Mouse (Mus musculus) kidney, adult 2 months (tissue): ENCODE measurements at regions not wholly inside any gene's neighbourhood (a gene's known extent, or its start where the extent isn't known, plus 50 kb on each side); places are given as distances from the start of the nearest gene placed in this dataset.

Experiments
- CTCF ChIP-seq: fragments of 200-500 bp; conservative IDR thresholded peaks from 2 replicates; pipeline ENCODE4 v1.5.1; 2011; ENCODE audit warnings: low read depth, mild to moderate bottlenecking, control low read depth, low read length, moderate library complexity, mixed read lengths; ENCODE audit not compliant: insufficient read depth, insufficient read length
- POLR2A ChIP-seq: fragments of 200-500 bp; IDR thresholded peaks from one replicate; pipeline ENCODE4 v1.6.1; 2011; ENCODE audit warnings: low read depth, low read length, control low read depth

DNA sequence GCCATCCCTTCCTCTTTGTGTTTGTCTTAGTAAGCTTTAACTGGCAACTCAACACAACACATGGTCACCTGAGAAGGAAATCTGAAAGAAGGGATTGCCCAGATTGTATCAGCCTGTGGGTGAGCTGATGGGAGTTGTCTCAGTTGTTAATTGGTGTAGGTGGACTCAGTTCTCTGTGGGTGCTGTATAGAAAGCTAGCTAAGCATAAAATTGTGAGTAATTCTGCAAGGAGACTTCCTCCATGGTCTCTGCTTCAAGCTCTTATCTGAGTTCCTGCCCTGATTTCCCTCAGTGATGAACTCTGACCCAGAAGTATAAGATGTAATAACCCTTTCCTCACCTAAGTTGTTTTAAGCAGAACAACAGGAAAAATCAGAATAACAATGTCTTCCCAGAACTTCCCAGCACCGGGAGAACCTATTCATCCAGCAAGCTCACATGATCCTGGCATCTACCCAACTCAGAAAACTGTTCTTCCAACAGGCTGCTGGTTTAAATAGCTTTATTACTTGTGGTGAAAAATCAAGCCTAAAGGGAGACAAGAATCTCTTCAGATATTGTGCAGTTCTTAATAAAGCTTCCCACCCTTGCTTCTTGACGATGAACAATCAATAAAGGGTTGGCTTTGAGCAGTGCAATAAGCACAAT lies 487.7 kb upstream of the Cdh4 start:
- TF ChIP-seq CTCF (no peak), POLR2A (no peak)
